Mouse (Mus musculus) intestine, embryonic 14.5 days (tissue): Measurements from ENCODE around the gene Erh. TPM values are rescaled to one million over a fixed set of nuclear protein-coding genes. Genes with fewer than 3 reads are reported as not detected.

Experiments used
- ATAC-seq: fragments of 200-750 bp; cut with Nextera tagmentation; replicated peaks from 2 replicates; pipeline ENCODE4 v1.8.0; 2017; ENCODE audit warnings: low read depth, moderate number of reproducible peaks, moderate TSS enrichment, moderate library complexity; ENCODE audit not compliant: low FRiP score, low TSS enrichment
- DNase-seq: peaks from one replicate; pipeline ENCODE4 v3.0.0-alpha.2; 2018; ENCODE audit warnings: low spot score
- H3K27ac ChIP-seq: fragments of 300-500 bp; sonication (generic); 2 replicates; pipeline ENCODE4 v1.5.1; 2014; ENCODE audit warnings: low read depth, mild to moderate bottlenecking, control low read depth
- H3K27me3 ChIP-seq: fragments of 300-500 bp; sonication (generic); replicated peaks from 2 replicates; pipeline ENCODE4 v1.6.1; 2014; ENCODE audit warnings: low read length, control low read depth; ENCODE audit not compliant: control insufficient read depth, insufficient read depth
- H3K36me3 ChIP-seq: fragments of 300-500 bp; sonication (generic); 2 replicates; pipeline ENCODE4 v1.6.1; 2014; ENCODE audit warnings: low read length, control low read depth; ENCODE audit not compliant: control insufficient read depth, insufficient read depth
- H3K4me1 ChIP-seq: fragments of 300-500 bp; sonication (generic); replicated peaks from 2 replicates; pipeline ENCODE4 v1.6.1; 2014; ENCODE audit warnings: low read length, control low read depth, mixed read lengths; ENCODE audit not compliant: control insufficient read depth, insufficient read depth
- H3K4me2 ChIP-seq: fragments of 300-500 bp; sonication (generic); 2 replicates; pipeline ENCODE4 v1.6.1; 2014; ENCODE audit warnings: low read length
- H3K4me3 ChIP-seq: fragments of 300-500 bp; sonication (generic); 2 replicates; pipeline ENCODE4 v1.5.1; 2014; ENCODE audit warnings: low read depth, low read length, control low read depth, mixed read lengths
- H3K9ac ChIP-seq: fragments of 300-500 bp; sonication (generic); 2 replicates; pipeline ENCODE4 v1.6.1; 2014; ENCODE audit warnings: mild to moderate bottlenecking, low read length
- H3K9me3 ChIP-seq: fragments of 300-500 bp; sonication (generic); 2 replicates; pipeline ENCODE4 v1.6.1; 2016; ENCODE audit warnings: low read length, control low read depth; ENCODE audit not compliant: control insufficient read depth
- WGBS: fragments of 180-500 bp; shearing (Covaris S2); extraction: QIAGEN DNeasy Blood & Tissue Kit; methylation state at CpG from one replicate; pipeline ENCODE4 v1.1.7; 2014; 5-methylcytosine and 5-hydroxymethylcytosine counted together
- polyA plus RNA-seq: library from polyadenylated mRNA; unstranded; fragments of >200 nt; fragmentation: Nextera tagmentation; extraction: Ambion mirVana; gene quantifications from 2 replicates; pipeline ENCODE4 v1.2.1, GENCODE M21; 2014

Erh gene
- 316 and 325 TPM in 2 replicates for polyA plus RNA-seq

- peak; percentile 96 for DNase-seq
- H3K36me3 ChIP-seq: peaks cover 37% of the 10 kb centered on the region
These were observed at the start of gene Erh, which contains the start of gene Slc39a9 for GRCm38 (mm10) chr12:80643693-80644505. Erh (minus strand) TSS chr12:80644341. Slc39a9 (plus strand) TSS chr12:80643883.

GRCm38 (mm10) chr12:80693700-80694099 lies 49.6 kb upstream of the Erh start:
- ATAC-seq: peak; percentile 24; the same call in 1 of the 2 replicates
- Histone ChIP-seq H3K36me3 (no peaks in the 10 kb centered on the region), H3K27ac (no peak overlapping the region), H3K27me3 (peaks cover 36% of the 10 kb centered on the region), H3K9ac (no peak overlapping the region), H3K9me3 (no peaks in the 10 kb centered on the region), H3K4me3 (peak overlapping the region; percentile 51; the same call in 1 of the 2 replicates), H3K4me1 (peaks cover 5% of the 10 kb centered on the region), H3K4me2 (peak overlapping the region; percentile 61)
- WGBS: 36% methylated on average over 2 of the region's 2 CpGs
- peak; percentile 68 for DNase-seq

More at GRCm38 (mm10) chr12:80643693-80644505, at the start of gene Erh, which contains the start of gene Slc39a9:
- Histone ChIP-seq H3K27me3 (no peaks in the 10 kb centered on the region), H3K9me3 (no peaks in the 10 kb centered on the region), H3K4me2 (peak within 1 kb of the TSS; percentile 95), H3K9ac (peak within 1 kb of the TSS; percentile 96), H3K4me1 (peaks cover 24% of the 10 kb centered on the region), H3K27ac (peak within 1 kb of the TSS; percentile 95), H3K4me3 (peak within 1 kb of the TSS; percentile 94)
- WGBS: under 1% methylated on average over 50 of the region's 50 CpGs
- ATAC-seq: peak; percentile 97

DNA sequence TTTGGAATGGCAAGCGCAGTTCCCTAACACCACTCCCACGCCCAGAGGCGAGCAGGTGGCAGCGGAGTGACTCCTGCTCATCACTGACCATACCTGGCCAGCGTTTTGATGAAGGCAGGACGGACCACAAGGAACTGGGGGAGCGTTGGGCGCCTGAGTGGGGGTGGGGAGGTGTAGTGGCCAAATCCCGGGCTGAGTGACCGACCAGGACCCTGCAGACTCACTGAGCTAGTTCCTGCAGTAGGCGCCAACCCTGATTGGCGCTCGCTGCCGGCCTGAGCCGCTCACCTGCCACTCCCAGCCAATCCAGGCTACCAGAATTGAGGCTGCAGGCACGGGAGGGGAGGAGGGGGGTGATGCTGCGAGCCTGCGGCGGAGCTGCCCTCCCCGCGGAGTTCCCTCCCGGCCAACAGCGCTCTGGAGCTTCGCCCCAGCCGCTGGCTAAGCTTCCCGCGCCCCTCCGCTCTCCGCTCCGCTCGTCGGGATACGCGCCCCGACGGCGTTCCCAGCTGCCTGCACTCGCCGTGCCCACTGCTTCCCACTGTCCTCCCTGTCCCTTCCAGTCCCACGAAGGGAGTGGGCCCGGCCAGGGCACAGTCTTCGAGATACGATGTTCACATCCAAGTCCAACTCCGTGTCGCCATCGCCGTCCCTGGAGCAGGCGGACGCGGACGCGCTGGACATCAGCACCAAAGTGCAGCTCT lies 48.3 kb upstream of the Erh start, which contains the start of gene Plekhd1:
Gene Plekhd1, plus strand, starts transcription at position 323 of the 704 bp plus-strand sequence.
- under 1% methylated on average over 51 of the region's 52 CpGs for WGBS
- peaks cover 36% of the 10 kb centered on the region for H3K27me3 ChIP-seq
- H3K9me3 ChIP-seq: no peaks in the 10 kb centered on the region
- H3K4me3 ChIP-seq: peak within 1 kb of the TSS; percentile 51
- peak within 1 kb of the TSS; percentile 61 for H3K4me2 ChIP-seq
- H3K4me1 ChIP-seq: peaks cover 5% of the 10 kb centered on the region
- peak; percentile 81 for DNase-seq
- H3K36me3 ChIP-seq: no peaks in the 10 kb centered on the region
- ATAC-seq: peak; percentile 88
- H3K9ac ChIP-seq: peak within 1 kb of the TSS; percentile 50
- peak within 1 kb of the TSS; percentile 70 for H3K27ac ChIP-seq

GRCm38 (mm10) chr12:80691671-80692091 lies 47.5 kb upstream of the Erh start:
- no peaks in the 10 kb centered on the region for H3K36me3 ChIP-seq
- H3K27me3 ChIP-seq: peaks cover 36% of the 10 kb centered on the region
- H3K9ac ChIP-seq: peak overlapping the region; percentile 36; the same call in 1 of the 2 replicates
- H3K27ac ChIP-seq: peak overlapping the region; percentile 70
- DNase-seq: peak; percentile 63
- peak overlapping the region; percentile 51; the same call in 1 of the 2 replicates for H3K4me3 ChIP-seq
- peak overlapping the region; percentile 61 for H3K4me2 ChIP-seq
- no peaks in the 10 kb centered on the region for H3K9me3 ChIP-seq
- 11% methylated on average over 12 of the region's 12 CpGs for WGBS
- peak; percentile 70 for ATAC-seq
- H3K4me1 ChIP-seq: peaks cover 5% of the 10 kb centered on the region

DNA sequence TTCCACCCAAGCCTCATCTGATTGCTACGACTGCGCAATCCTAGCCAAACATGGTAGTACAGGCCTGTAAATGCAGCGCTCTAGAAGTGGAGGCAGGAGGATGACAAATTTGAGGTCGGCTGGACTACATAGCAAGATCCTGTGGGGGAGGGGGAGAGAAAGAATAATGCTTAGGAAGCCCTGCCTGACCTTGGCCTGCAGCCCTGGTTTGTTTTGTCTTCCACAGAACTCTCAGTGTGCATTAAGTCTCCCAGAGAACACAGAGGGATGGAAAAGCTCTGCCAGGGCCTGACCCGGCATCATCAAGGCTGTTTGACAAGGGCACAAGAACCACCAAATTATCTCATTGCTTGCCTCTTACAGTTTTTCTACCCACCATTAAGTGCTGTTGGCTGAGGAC lies 45.6 kb upstream of the Erh start:
- H3K4me2 ChIP-seq: no peak overlapping the region
- ATAC-seq (no peak), DNase-seq (no peak)
- no peak overlapping the region for H3K9ac ChIP-seq
- no peaks in the 10 kb centered on the region for H3K36me3 ChIP-seq
- H3K4me3 ChIP-seq: no peak overlapping the region
- H3K27me3 ChIP-seq: peaks cover 34% of the 10 kb centered on the region
- H3K27ac ChIP-seq: no peak overlapping the region
- peaks cover 5% of the 10 kb centered on the region for H3K4me1 ChIP-seq
- WGBS: 43% methylated on average over 5 of the region's 5 CpGs
- H3K9me3 ChIP-seq: no peaks in the 10 kb centered on the region

DNA sequence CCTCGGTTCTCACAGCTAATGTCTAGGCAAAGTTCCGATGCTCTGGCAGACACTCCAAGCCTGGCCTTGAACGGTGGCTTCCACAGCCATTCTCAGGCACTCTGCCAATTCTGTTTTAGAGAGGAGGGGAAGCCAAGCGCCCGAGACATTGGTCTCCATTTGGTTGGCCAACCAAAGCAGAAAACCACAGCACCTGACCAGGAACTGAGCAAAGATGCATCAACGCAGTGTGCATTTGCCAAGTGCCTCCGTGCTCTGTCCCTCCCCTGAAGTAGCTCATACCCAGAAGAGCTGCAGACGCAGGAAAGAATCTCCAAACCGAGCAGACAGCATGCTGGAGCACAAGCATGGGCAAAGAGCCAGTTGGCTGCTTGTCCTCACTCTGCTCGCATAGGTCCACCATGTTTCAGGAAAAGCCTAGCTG lies 43.7 kb upstream of the Erh start:
- Histone ChIP-seq H3K4me3 (no peak overlapping the region), H3K9me3 (no peaks in the 10 kb centered on the region), H3K4me1 (peaks cover 5% of the 10 kb centered on the region), H3K4me2 (no peak overlapping the region), H3K27me3 (peaks cover 20% of the 10 kb centered on the region), H3K36me3 (no peaks in the 10 kb centered on the region), H3K9ac (no peak overlapping the region), H3K27ac (no peak overlapping the region)
- no peak for ATAC-seq
- DNase-seq: no peak
- 59% methylated on average over 10 of the region's 10 CpGs for WGBS

GRCm38 (mm10) chr12:80684316-80684715 lies 40.2 kb upstream of the Erh start:
- DNase-seq: no peak
- H3K9me3 ChIP-seq: no peaks in the 10 kb centered on the region
- H3K4me1 ChIP-seq: no peaks in the 10 kb centered on the region
- no peak overlapping the region for H3K4me2 ChIP-seq
- H3K27me3 ChIP-seq: no peaks in the 10 kb centered on the region
- no peak overlapping the region for H3K4me3 ChIP-seq
- no peak overlapping the region for H3K9ac ChIP-seq
- H3K36me3 ChIP-seq: peaks cover 15% of the 10 kb centered on the region
- H3K27ac ChIP-seq: no peak overlapping the region
- WGBS: 95% methylated on average over 3 of the region's 3 CpGs
- ATAC-seq: no peak

DNA sequence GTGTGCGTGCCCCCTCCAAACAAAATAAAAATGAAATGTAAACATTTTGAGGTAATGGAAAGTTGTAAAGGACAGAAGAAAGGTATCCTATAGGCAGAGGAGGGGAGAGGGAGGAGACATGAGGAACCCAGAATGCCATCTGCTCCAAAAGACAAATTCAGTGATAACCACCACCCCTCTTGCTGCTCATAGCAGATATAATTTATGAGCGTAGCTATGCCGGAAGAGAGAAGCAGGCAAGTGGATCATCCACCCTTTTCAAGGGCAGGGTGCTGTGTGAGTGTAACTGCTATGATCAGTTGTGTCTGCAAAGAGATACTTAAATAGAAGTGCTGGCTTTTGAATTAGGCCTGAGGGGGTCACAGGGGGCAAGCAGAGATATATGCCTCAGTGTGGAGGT lies 39.4 kb upstream of the Erh start:
- no peaks in the 10 kb centered on the region for H3K27me3 ChIP-seq
- H3K9ac ChIP-seq: no peak overlapping the region
- 77% methylated on average over 3 of the region's 3 CpGs for WGBS
- no peak overlapping the region for H3K27ac ChIP-seq
- H3K4me3 ChIP-seq: no peak overlapping the region
- peaks cover 19% of the 10 kb centered on the region for H3K36me3 ChIP-seq
- no peaks in the 10 kb centered on the region for H3K9me3 ChIP-seq
- H3K4me1 ChIP-seq: no peaks in the 10 kb centered on the region
- no peak overlapping the region for H3K4me2 ChIP-seq
- DNase-seq (no peak), ATAC-seq (no peak)
